Mouse (Mus musculus) kidney, postnatal 0 days (tissue): ENCODE results near the gene Spata5. TPM values are rescaled to one million over a fixed set of nuclear protein-coding genes. Genes with fewer than 3 reads are reported as not detected.

Experiments used
- ATAC-seq: fragments of 200-750 bp; cut with Nextera tagmentation; replicated peaks from 2 replicates; pipeline ENCODE4 v1.8.0; 2017; ENCODE audit warnings: low read depth, moderate number of reproducible peaks, moderate TSS enrichment, moderate library complexity; ENCODE audit not compliant: low FRiP score
- DNase-seq: peaks from one replicate; pipeline ENCODE4 v3.0.0-alpha.2; 2016; ENCODE audit warnings: low spot score
- H3K27ac ChIP-seq: fragments of 300-500 bp; sonication (generic); 2 replicates; pipeline ENCODE4 v1.5.1; 2014; ENCODE audit warnings: mild to moderate bottlenecking
- H3K27me3 ChIP-seq: fragments of 300-500 bp; sonication (generic); 2 replicates; pipeline ENCODE4 v1.6.1; 2014; ENCODE audit warnings: low read length, mixed read lengths; ENCODE audit not compliant: insufficient read depth
- H3K36me3 ChIP-seq: fragments of 300-500 bp; sonication (generic); 2 replicates; pipeline ENCODE4 v1.6.1; 2014; ENCODE audit warnings: low read length, mixed read lengths; ENCODE audit not compliant: insufficient read depth
- H3K4me1 ChIP-seq: fragments of 300-500 bp; sonication (generic); replicated peaks from 2 replicates; pipeline ENCODE4 v1.6.1; 2014; ENCODE audit warnings: antibody characterized with exemption, low read length, mixed read lengths; ENCODE audit not compliant: insufficient read depth
- H3K4me2 ChIP-seq: fragments of 300-500 bp; sonication (generic); 2 replicates; pipeline ENCODE4 v1.6.1; 2014; ENCODE audit warnings: mild to moderate bottlenecking, low read length, moderate library complexity, mixed read lengths
- H3K4me3 ChIP-seq: fragments of 300-500 bp; sonication (generic); replicated peaks from 2 replicates; pipeline ENCODE4 v1.5.1; 2014; ENCODE audit warnings: low read depth, low read length
- H3K9ac ChIP-seq: fragments of 300-500 bp; sonication (generic); 2 replicates; pipeline ENCODE4 v1.6.1; 2014; ENCODE audit warnings: low read depth, low read length
- H3K9me3 ChIP-seq: fragments of 300-500 bp; sonication (generic); replicated peaks from 2 replicates; pipeline ENCODE4 v1.6.1; 2016; ENCODE audit warnings: low read length, inconsistent platforms, mixed read lengths
- CTCF ChIP-seq: IDR thresholded peaks from 2 replicates; pipeline ENCODE4 v1.5.1; 2016; ENCODE audit warnings: antibody characterized with exemption, low read depth, mild to moderate bottlenecking, moderate library complexity
- WGBS: fragments of 180-500 bp; shearing (Covaris S2); extraction: QIAGEN DNeasy Blood & Tissue Kit; methylation state at CpG from one replicate; pipeline ENCODE4 v1.1.7; 2014; 5-methylcytosine and 5-hydroxymethylcytosine counted together
- polyA plus RNA-seq: library from polyadenylated mRNA; unstranded; fragments of >200 nt; fragmentation: Nextera tagmentation; extraction: Ambion mirVana; gene quantifications from 2 replicates; pipeline ENCODE4 v1.2.1, GENCODE M21; 2015

Gene Spata5
- polyA plus RNA-seq, 1 experiment from 2014 or later, result 44.8 TPM

DNA sequence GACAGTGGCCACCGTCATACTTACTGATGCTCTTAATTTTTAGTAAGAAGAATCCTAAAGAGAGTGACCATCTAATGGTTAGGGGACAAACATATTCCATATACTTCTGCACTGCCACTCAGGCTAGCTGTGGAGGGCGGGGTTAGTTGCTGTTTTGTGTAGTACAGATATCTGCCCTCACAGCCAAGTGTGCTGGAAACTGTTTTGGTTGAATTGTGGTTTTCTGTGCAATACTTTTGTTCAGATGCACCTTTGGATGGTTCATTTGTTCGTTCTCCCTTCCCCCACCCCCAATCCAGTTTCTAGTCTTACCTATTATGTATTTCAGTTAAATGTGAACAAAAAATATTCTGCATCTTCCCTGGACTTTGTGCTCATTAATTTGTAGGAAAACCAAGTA, 130.5 kb downstream of the Spata5 start:
- H3K36me3 ChIP-seq, result no peaks in the 10 kb centered on the region
- no peaks in the 10 kb centered on the region for H3K9me3 ChIP-seq
- no peaks in the 10 kb centered on the region for H3K4me1 ChIP-seq
- H3K9ac ChIP-seq, result no peak overlapping the region
- H3K4me2 ChIP-seq, result no peak overlapping the region
- no peak overlapping the region for H3K4me3 ChIP-seq
- 95% methylated on average over 3 of the region's 3 CpGs for WGBS
- H3K27ac ChIP-seq, result no peak overlapping the region
- DNase-seq (no peak), ATAC-seq (no peak)
- no peaks in the 10 kb centered on the region for H3K27me3 ChIP-seq
- TF ChIP-seq CTCF, result no peak

- Histone ChIP-seq H3K27ac (no peak overlapping the region), H3K9me3 (no peaks in the 10 kb centered on the region), H3K4me2 (no peak overlapping the region), H3K36me3 (no peaks in the 10 kb centered on the region), H3K4me3 (no peak overlapping the region), H3K9ac (no peak overlapping the region), H3K4me1 (no peaks in the 10 kb centered on the region), H3K27me3 (no peaks in the 10 kb centered on the region)
- WGBS, result 65% methylated on average over 1 of the region's 1 CpGs
- DNase-seq (no peak), ATAC-seq (no peak)
- TF ChIP-seq CTCF, result no peak
These were observed 130.9 kb downstream of the Spata5 start for GRCm38 (mm10) chr3:37550594-37550993.

DNA sequence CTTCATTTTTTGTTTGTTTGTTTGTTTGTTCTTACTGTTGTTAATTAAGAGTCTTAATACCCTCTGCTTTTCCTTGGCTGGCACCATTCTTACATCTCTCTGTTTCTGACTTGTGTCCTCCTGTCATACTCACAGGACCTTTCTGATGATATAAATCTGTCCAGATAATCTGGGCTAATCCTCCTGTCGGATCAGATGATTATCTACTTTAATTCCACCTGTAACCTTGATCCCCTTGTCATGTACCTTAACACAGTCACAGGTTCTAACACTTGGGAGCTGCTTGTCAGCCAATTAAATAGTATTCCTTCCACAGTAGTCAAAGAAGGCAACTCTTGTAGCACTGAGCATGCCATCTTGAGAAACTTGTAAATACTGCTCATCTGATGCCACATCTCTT, 131.8 kb downstream of the Spata5 start:
- no peak for DNase-seq
- Histone ChIP-seq H3K27me3 (no peaks in the 10 kb centered on the region), H3K4me2 (no peak overlapping the region), H3K36me3 (no peaks in the 10 kb centered on the region), H3K4me3 (no peak overlapping the region), H3K9ac (no peak overlapping the region), H3K4me1 (0 out of 2 replicates have a peak, but pooled peaks cover 5% of the 10 kb centered on the region), H3K27ac (no peak overlapping the region), H3K9me3 (no peaks in the 10 kb centered on the region)
- WGBS, result 95% methylated on average over 1 of the region's 1 CpGs
- no peak for TF ChIP-seq CTCF
- no peak for ATAC-seq

- no peak for ATAC-seq
These were observed 132.5 kb downstream of the Spata5 start for GRCm38 (mm10) chr3:37552244-37552643.

GRCm38 (mm10) chr3:37553371-37554033, 133.8 kb downstream of the Spata5 start:
- no peak overlapping the region for H3K9ac ChIP-seq
- 97% methylated on average over 1 of the region's 1 CpGs for WGBS
- H3K4me1 ChIP-seq, result 0 out of 2 replicates have a peak, but pooled peaks cover 8% of the 10 kb centered on the region
- DNase-seq (no peak), ATAC-seq (no peak)
- H3K36me3 ChIP-seq, result no peaks in the 10 kb centered on the region
- no peaks in the 10 kb centered on the region for H3K9me3 ChIP-seq
- no peaks in the 10 kb centered on the region for H3K27me3 ChIP-seq
- H3K4me3 ChIP-seq, result no peak overlapping the region
- TF ChIP-seq CTCF, result no peak
- no peak overlapping the region for H3K4me2 ChIP-seq
- no peak overlapping the region for H3K27ac ChIP-seq

More at GRCm38 (mm10) chr3:37552244-37552643, 132.5 kb downstream of the Spata5 start:
- Histone ChIP-seq H3K4me2 (no peak overlapping the region), H3K27ac (no peak overlapping the region), H3K4me1 (0 out of 2 replicates have a peak, but pooled peaks cover 6% of the 10 kb centered on the region), H3K9ac (no peak overlapping the region), H3K36me3 (no peaks in the 10 kb centered on the region), H3K9me3 (no peaks in the 10 kb centered on the region), H3K27me3 (no peaks in the 10 kb centered on the region), H3K4me3 (no peak overlapping the region)
- no peak for DNase-seq
- TF ChIP-seq CTCF, result no peak
- 84% methylated on average over 3 of the region's 3 CpGs for WGBS

DNA sequence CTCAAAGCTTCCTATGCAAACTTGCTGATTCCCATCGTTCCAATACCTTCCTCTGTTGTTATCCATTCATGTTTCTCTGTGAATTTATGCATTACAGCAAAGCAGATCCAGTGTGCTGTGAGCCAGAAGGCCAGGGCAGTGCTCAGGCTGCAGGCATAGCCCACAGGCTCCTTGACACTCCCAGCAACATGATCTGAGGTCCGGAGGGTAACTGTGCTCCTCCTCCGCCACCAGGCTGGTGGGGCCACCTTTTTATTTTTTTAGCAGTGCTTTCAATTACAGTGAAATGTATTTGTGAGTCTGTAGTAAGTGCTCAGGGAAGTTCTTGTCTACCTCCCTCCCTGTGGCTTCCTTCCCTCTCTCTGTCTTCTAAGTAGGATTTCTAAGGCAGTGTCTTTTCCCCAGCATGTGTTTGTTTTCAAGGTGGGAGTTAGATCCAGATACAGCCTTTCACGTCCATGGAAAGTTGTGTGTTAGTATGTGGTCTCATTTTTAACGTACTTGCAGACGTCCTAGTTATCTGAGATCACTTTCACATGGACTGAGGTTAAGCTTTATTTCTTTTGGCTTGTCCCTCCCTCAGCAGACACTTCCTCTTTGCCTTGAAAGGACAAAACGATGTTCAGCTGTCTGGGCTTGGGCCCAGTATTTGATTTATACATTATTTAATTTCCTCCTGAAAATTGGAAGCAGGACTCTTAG, 136.9 kb downstream of the Spata5 start:
- peak; percentile 92 for DNase-seq
- H3K4me3 ChIP-seq, result no peak overlapping the region
- WGBS, result 9% methylated on average over 7 of the region's 7 CpGs
- no peaks in the 10 kb centered on the region for H3K27me3 ChIP-seq
- no peak overlapping the region for H3K9ac ChIP-seq
- TF ChIP-seq CTCF, result no peak
- ATAC-seq, result no peak; the same call in 1 of the 2 replicates
- H3K4me1 ChIP-seq, result 0 out of 2 replicates have a peak, but pooled peaks cover 8% of the 10 kb centered on the region
- peak overlapping the region; percentile 74 for H3K27ac ChIP-seq
- H3K4me2 ChIP-seq, result no peak overlapping the region
- H3K36me3 ChIP-seq, result no peaks in the 10 kb centered on the region
- no peaks in the 10 kb centered on the region for H3K9me3 ChIP-seq
